Mouse (Mus musculus) embryo, embryonic 10 days (tissue): Measurements from ENCODE around the gene Lacc1.
"Not testable (repeated sequence)": the region's sequence is repeated elsewhere in the genome, so short reads cannot be mapped to it uniquely, and the experiment has no call there.

Source experiments
- DNase-seq: peaks from one replicate; pipeline ENCODE4 v3.0.0-alpha.2; 2015; ENCODE audit warnings: low spot score

The Lacc1 gene

GRCm38 (mm10) chr14:77036226-77037046, at the start of gene Lacc1, which contains the start of gene Ccdc122:
Gene Lacc1, minus strand, starts transcription at chr14:77036904.
Gene Ccdc122, plus strand, starts transcription at chr14:77036772.
- peak; percentile 73 for DNase-seq

GRCm38 (mm10) chr14:77081248-77081647, 44.5 kb upstream of the Lacc1 start:
- DNase-seq: no peak

- no peak for DNase-seq
These were observed 32.7 kb upstream of the Lacc1 start for GRCm38 (mm10) chr14:77069361-77069760.

- DNase-seq: no peak
These were observed 16.6 kb upstream of the Lacc1 start for GRCm38 (mm10) chr14:77053288-77053687.

- no peak for DNase-seq
These were observed 1.2 kb upstream of the Lacc1 start for GRCm38 (mm10) chr14:77037832-77038425.

- no peak for DNase-seq
These were observed 626 bp upstream of the Lacc1 start for GRCm38 (mm10) chr14:77037330-77037729.

GRCm38 (mm10) chr14:77034970-77035369, 1.7 kb downstream of the Lacc1 start:
- DNase-seq: no peak

- DNase-seq: no peak
These were observed 2.4 kb downstream of the Lacc1 start for GRCm38 (mm10) chr14:77034175-77034915.

- DNase-seq: no peak
These were observed 3.3 kb downstream of the Lacc1 start for GRCm38 (mm10) chr14:77033391-77033790.

- DNase-seq: no peak
These were observed 4.3 kb downstream of the Lacc1 start for GRCm38 (mm10) chr14:77032433-77032832.

- no peak for DNase-seq
These were observed 5.9 kb downstream of the Lacc1 start for GRCm38 (mm10) chr14:77030808-77031207.

GRCm38 (mm10) chr14:77029319-77030054, 7.2 kb downstream of the Lacc1 start:
- peak; percentile 15 for DNase-seq

- DNase-seq: no peak
These were observed 12.2 kb downstream of the Lacc1 start for GRCm38 (mm10) chr14:77024499-77024898.

- no peak for DNase-seq
These were observed 19.5 kb downstream of the Lacc1 start for GRCm38 (mm10) chr14:77017211-77017610.

- not testable (repeated sequence) for DNase-seq
These were observed 19.9 kb downstream of the Lacc1 start for GRCm38 (mm10) chr14:77016783-77017182.

- peak; percentile 79 for DNase-seq
These were observed 24.9 kb downstream of the Lacc1 start for GRCm38 (mm10) chr14:77011804-77012203.

GRCm38 (mm10) chr14:77008238-77008637, 28.5 kb downstream of the Lacc1 start:
- DNase-seq: peak; percentile 82

- peak; percentile 22 for DNase-seq
These were observed 31.1 kb downstream of the Lacc1 start for GRCm38 (mm10) chr14:77005566-77005965.

- DNase-seq: peak; percentile 20
These were observed 32.0 kb downstream of the Lacc1 start for GRCm38 (mm10) chr14:77004740-77005139.

- DNase-seq: not testable (repeated sequence)
These were observed 46.4 kb downstream of the Lacc1 start for GRCm38 (mm10) chr14:76990351-76990750.

- no peak for DNase-seq
These were observed 54.9 kb downstream of the Lacc1 start for GRCm38 (mm10) chr14:76981781-76982180.

GRCm38 (mm10) chr14:76981176-76981575, 55.5 kb downstream of the Lacc1 start:
- no peak for DNase-seq
